Mouse (Mus musculus): ENCODE results near the gene Fpr3. TPM values are rescaled to one million over a fixed set of nuclear protein-coding genes. Genes with fewer than 3 reads are reported as not detected.
"Not testable (repeated sequence)": the region's sequence is repeated elsewhere in the genome, so short reads cannot be mapped to it uniquely, and the experiment has no call there.

Fpr3 gene
- not detected in 2 replicates for polyA plus RNA-seq (2012; rRNA removed)

- 37% methylated on average over 1 of the region's 1 CpGs for WGBS
- no peak for DNase-seq
- no peak for TF ChIP-seq CTCF (IDR thresholded peaks at IDR 0.05; ENCODE audit: insufficient read depth, low read length)
- no peak for TF ChIP-seq POLR2A (IDR thresholded peaks at IDR 0.05; ENCODE audit: borderline replicate concordance, extremely low read depth, low read depth, low read length)
- H3K4me3 ChIP-seq (replicated peaks; ENCODE audit: extremely low read depth, low read depth, low read length), result no peak within 1 kb of the TSS
- no peaks in the 10 kb centered on the region for H3K4me1 ChIP-seq (ENCODE audit: control insufficient read depth, insufficient read depth, low read length)
Observed at GRCm38 (mm10) chr17:17887774-17888248, at the start of gene Fpr3, which contains the start of gene Fpr2. Fpr3 (plus strand) TSS chr17:17887852. Fpr2 (plus strand) TSS chr17:17887824.

GRCm38 (mm10) chr17:17837919-17838701 is 49.5 kb upstream of the Fpr3 start:
- peak; percentile 97 for DNase-seq
- peak; percentile 43; the same call in 1 of the 2 replicates for TF ChIP-seq POLR2A (IDR thresholded peaks at IDR 0.05; ENCODE audit: borderline replicate concordance, extremely low read depth, low read depth, low read length)
- TF ChIP-seq CTCF (IDR thresholded peaks at IDR 0.05; ENCODE audit: insufficient read depth, low read length), result peak; percentile 75
- under 1% methylated on average over 43 of the region's 43 CpGs for WGBS
- peak overlapping the region; percentile 61 for H3K4me3 ChIP-seq (replicated peaks; ENCODE audit: extremely low read depth, low read depth, low read length)
- H3K4me1 ChIP-seq (ENCODE audit: control insufficient read depth, insufficient read depth, low read length), result peaks cover 2% of the 10 kb centered on the region

GRCm38 (mm10) chr17:17839276-17839675 is 48.4 kb upstream of the Fpr3 start:
- TF ChIP-seq POLR2A (IDR thresholded peaks at IDR 0.05; ENCODE audit: borderline replicate concordance, extremely low read depth, low read depth, low read length) (no peak), CTCF (IDR thresholded peaks at IDR 0.05; ENCODE audit: insufficient read depth, low read length) (no peak)
- no peak for DNase-seq
- 92% methylated on average over 2 of the region's 2 CpGs for WGBS

GRCm38 (mm10) chr17:17840796-17841195 is 46.9 kb upstream of the Fpr3 start:
- DNase-seq, result no peak
- TF ChIP-seq CTCF (IDR thresholded peaks at IDR 0.05; ENCODE audit: insufficient read depth, low read length) (no peak), POLR2A (IDR thresholded peaks at IDR 0.05; ENCODE audit: borderline replicate concordance, extremely low read depth, low read depth, low read length) (no peak)
- Histone ChIP-seq H3K4me1 (ENCODE audit: control insufficient read depth, insufficient read depth, low read length) (peaks cover 2% of the 10 kb centered on the region; the same call in 1 of the 2 replicates), H3K4me3 (replicated peaks; ENCODE audit: extremely low read depth, low read depth, low read length) (no peak overlapping the region)
- 91% methylated on average over 7 of the region's 7 CpGs for WGBS

More at GRCm38 (mm10) chr17:17839276-17839675, 48.4 kb upstream of the Fpr3 start:
- Histone ChIP-seq H3K4me1 (ENCODE audit: control insufficient read depth, insufficient read depth, low read length) (peaks cover 2% of the 10 kb centered on the region), H3K4me3 (replicated peaks; ENCODE audit: extremely low read depth, low read depth, low read length) (no peak overlapping the region)

- peaks cover 2% of the 10 kb centered on the region; the same call in 1 of the 2 replicates for H3K4me1 ChIP-seq (ENCODE audit: control insufficient read depth, insufficient read depth, low read length)
- no peak for TF ChIP-seq CTCF (IDR thresholded peaks at IDR 0.05; ENCODE audit: insufficient read depth, low read length)
- no peak for TF ChIP-seq POLR2A (IDR thresholded peaks at IDR 0.05; ENCODE audit: borderline replicate concordance, extremely low read depth, low read depth, low read length)
- H3K4me3 ChIP-seq (replicated peaks; ENCODE audit: extremely low read depth, low read depth, low read length), result no peak overlapping the region
- 74% methylated on average over 27 of the region's 27 CpGs for WGBS
- no peak for DNase-seq
Observed at GRCm38 (mm10) chr17:17843534-17844261, 44.0 kb upstream of the Fpr3 start.

- not testable (repeated sequence) for H3K4me3 ChIP-seq (replicated peaks; ENCODE audit: extremely low read depth, low read depth, low read length); H3K4me1 ChIP-seq (ENCODE audit: control insufficient read depth, insufficient read depth, low read length); DNase-seq
- 48% methylated on average over 3 of the region's 3 CpGs for WGBS
Observed at GRCm38 (mm10) chr17:17844606-17845005, 43.0 kb upstream of the Fpr3 start.

GRCm38 (mm10) chr17:17845187-17846027 is 42.2 kb upstream of the Fpr3 start:
- no peak for DNase-seq
- WGBS, result 69% methylated on average over 10 of the region's 10 CpGs

GRCm38 (mm10) chr17:17848988-17849387 is 38.7 kb upstream of the Fpr3 start:
- no peak for DNase-seq
- WGBS, result 61% methylated on average over 2 of the region's 2 CpGs
- Histone ChIP-seq H3K4me1 (ENCODE audit: control insufficient read depth, insufficient read depth, low read length) (no peaks in the 10 kb centered on the region; the same call in 1 of the 2 replicates), H3K4me3 (replicated peaks; ENCODE audit: extremely low read depth, low read depth, low read length) (no peak overlapping the region)
- TF ChIP-seq CTCF (IDR thresholded peaks at IDR 0.05; ENCODE audit: insufficient read depth, low read length), result no peak
- no peak for TF ChIP-seq POLR2A (IDR thresholded peaks at IDR 0.05; ENCODE audit: borderline replicate concordance, extremely low read depth, low read depth, low read length)

More at GRCm38 (mm10) chr17:17845187-17846027, 42.2 kb upstream of the Fpr3 start:
- Histone ChIP-seq H3K4me1 (ENCODE audit: control insufficient read depth, insufficient read depth, low read length) (no peaks in the 10 kb centered on the region; the same call in 1 of the 2 replicates), H3K4me3 (replicated peaks; ENCODE audit: extremely low read depth, low read depth, low read length) (no peak overlapping the region)
- TF ChIP-seq CTCF (IDR thresholded peaks at IDR 0.05; ENCODE audit: insufficient read depth, low read length) (0 out of 2 replicates have a peak, but pooled peaks have one; percentile 3), POLR2A (IDR thresholded peaks at IDR 0.05; ENCODE audit: borderline replicate concordance, extremely low read depth, low read depth, low read length) (no peak)

Data from lung, adult 2 months (tissue).